ENCODE assay signal across 9 mouse cellular contexts in the genomic region with DNA sequence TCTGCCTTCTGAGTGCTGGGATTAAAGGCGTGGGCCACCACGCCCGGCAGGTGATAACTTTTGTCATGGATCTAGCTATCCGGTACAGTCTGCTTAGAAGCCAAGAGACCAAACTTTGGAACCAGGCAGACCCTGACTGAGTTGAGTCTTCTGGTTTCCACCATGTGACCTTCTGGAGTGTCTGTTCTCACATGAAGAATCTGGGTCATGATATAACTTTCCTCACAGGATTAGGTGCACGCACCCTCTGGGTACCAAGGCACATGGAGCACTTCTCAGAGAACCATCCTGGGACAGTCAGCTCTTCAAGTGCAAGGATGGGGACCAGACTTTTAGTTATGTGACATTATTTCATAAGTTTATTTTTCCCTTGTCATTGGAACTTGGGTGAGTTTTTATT. TPM values are rescaled to one million over a fixed set of nuclear protein-coding genes. Genes with fewer than 3 reads are reported as not detected.
A peak's percentile ranks its signal among the peaks of the same experiment; 100 is the strongest.
DNase-seq lines count a peak whose midpoint lies in the region; ATAC-seq and TF ChIP-seq lines count a peak whose summit lies in the region.
"Had no signal": no experiment of that assay in that cellular context is flagged by ENCODE, and none has a peak within 500 bp of the region (broad histone marks: within the 10 kb centered on the region; RNA-seq: fewer than 3 reads in every experiment).

No protein-coding gene starts in this region.

- ATAC-seq in forebrain, embryonic 15.5 days (replicated peaks), result no peak
- ATAC-seq in liver, embryonic 12.5 days, result no peak
- no peak for ATAC-seq in stomach, postnatal 0 days (ENCODE audit: low FRiP score, low TSS enrichment)

- no peak for DNase-seq in testis, postnatal 14 days (ENCODE audit: low spot score)
- DNase-seq in stomach, postnatal 0 days (ENCODE audit: low spot score), result no peak
- no peak for DNase-seq in left cerebral cortex, postnatal 4 days
- DNase-seq in layer of hippocampus, adult 9-11 months, result no peak
- DNase-seq in embryo, embryonic 11 days, result no peak

- H3K9ac ChIP-seq in forebrain, embryonic 15.5 days (replicated peaks), result no peak overlapping the region
- H3K9ac ChIP-seq in liver, embryonic 12.5 days, result peak overlapping the region; percentile 89
- peak overlapping the region; percentile 99; the same call in 1 of the 2 replicates for H3K9ac ChIP-seq in stomach, postnatal 0 days (ENCODE audit: low read length)

- H3K36me3 ChIP-seq in testis, adult 2 months (ENCODE audit: control insufficient read depth, insufficient read depth, low read length), result no peaks in the 10 kb centered on the region
- no peaks in the 10 kb centered on the region for H3K36me3 ChIP-seq in forebrain, embryonic 15.5 days
- H3K36me3 ChIP-seq in liver, embryonic 12.5 days, result no peaks in the 10 kb centered on the region
- no peaks in the 10 kb centered on the region for H3K36me3 ChIP-seq in stomach, postnatal 0 days (ENCODE audit: control insufficient read depth, insufficient read depth, low read length)

- H3K4me2 ChIP-seq in forebrain, embryonic 15.5 days (replicated peaks), result peak overlapping the region; percentile 83
- H3K4me2 ChIP-seq in liver, embryonic 12.5 days, result peak overlapping the region; percentile 90
- H3K4me2 ChIP-seq in stomach, postnatal 0 days (replicated peaks; ENCODE audit: low read depth), result peak overlapping the region; percentile 84

- peak overlapping the region; percentile 80 for H3K27ac ChIP-seq in testis, adult 2 months (ENCODE audit: control insufficient read depth, insufficient read depth, low read depth, low read length)
- H3K27ac ChIP-seq in forebrain, embryonic 15.5 days (replicated peaks), result no peak overlapping the region
- peak overlapping the region; percentile 81; the same call in 1 of the 2 replicates for H3K27ac ChIP-seq in liver, embryonic 12.5 days
- H3K27ac ChIP-seq in stomach, postnatal 0 days (replicated peaks), result peak overlapping the region; percentile 98; the same call in 1 of the 2 replicates

- peak overlapping the region; percentile 87 for H3K4me3 ChIP-seq in testis, adult 2 months (ENCODE audit: control insufficient read depth, low read depth, low read length)
- H3K4me3 ChIP-seq in forebrain, embryonic 15.5 days, result no peak overlapping the region
- H3K4me3 ChIP-seq in liver, embryonic 12.5 days, result peak overlapping the region; percentile 71
- H3K4me3 ChIP-seq in stomach, postnatal 0 days (ENCODE audit: low read depth, low read length), result peak overlapping the region; percentile 92

- no peak for TF ChIP-seq CTCF in testis, adult 2 months (IDR thresholded peaks at IDR 0.05; ENCODE audit: control insufficient read depth, insufficient read depth, insufficient replicate concordance, low read depth, low read length)
- no peak for TF ChIP-seq CTCF in stomach, postnatal 0 days (IDR thresholded peaks at IDR 0.05; ENCODE audit: low read depth)

- intact Hi-C loops in left cerebral cortex, postnatal 4 days (cut with DNase I), result no loop called here

- WGBS in forebrain, embryonic 15.5 days, result 85% methylated on average over 5 of the region's 5 CpGs
- 71% methylated on average over 5 of the region's 5 CpGs for WGBS in liver, embryonic 12.5 days (ENCODE audit: insufficient replicate concordance)
- 77% methylated on average over 5 of the region's 5 CpGs for WGBS in stomach, postnatal 0 days

- TF ChIP-seq EP300 in stomach, postnatal 0 days (optimal IDR thresholded peaks at IDR 0.05), result no peak

- peaks cover 7% of the 10 kb centered on the region for H3K4me1 ChIP-seq in testis, adult 2 months (ENCODE audit: control insufficient read depth, insufficient read depth, low read length)
- H3K4me1 ChIP-seq in forebrain, embryonic 15.5 days, result peaks cover 55% of the 10 kb centered on the region
- peaks cover 56% of the 10 kb centered on the region for H3K4me1 ChIP-seq in liver, embryonic 12.5 days
- H3K4me1 ChIP-seq in stomach, postnatal 0 days (replicated peaks; ENCODE audit: control insufficient read depth, insufficient read depth), result peaks cover 10% of the 10 kb centered on the region; the same call in 1 of the 2 replicates

- peaks cover 2% of the 10 kb centered on the region; the same call in 1 of the 2 replicates for H3K9me3 ChIP-seq in forebrain, embryonic 15.5 days
- H3K9me3 ChIP-seq in liver, embryonic 12.5 days (replicated peaks), result peaks cover 2% of the 10 kb centered on the region; the same call in 1 of the 2 replicates
- no peaks in the 10 kb centered on the region for H3K9me3 ChIP-seq in stomach, postnatal 0 days (ENCODE audit: control insufficient read depth, low read length)

- no peaks in the 10 kb centered on the region for H3K27me3 ChIP-seq in testis, adult 2 months (ENCODE audit: control insufficient read depth, insufficient read depth, low read length)
- no peaks in the 10 kb centered on the region for H3K27me3 ChIP-seq in forebrain, embryonic 15.5 days
- no peaks in the 10 kb centered on the region for H3K27me3 ChIP-seq in liver, embryonic 12.5 days (replicated peaks)
- H3K27me3 ChIP-seq in stomach, postnatal 0 days (ENCODE audit: control insufficient read depth, insufficient read depth, low read length), result no peaks in the 10 kb centered on the region

- TF ChIP-seq POLR2A in testis, adult 2 months (IDR thresholded peaks at IDR 0.05; ENCODE audit: control insufficient read depth, low read depth, low read length), result no peak

RNA-seq across cellular contexts. Expression of a gene that starts 51.4 kb away (rescaled TPM):
- 0.02 TPM in 1 of 2 replicates, not detected in the other for polyA plus RNA-seq in testis, adult 2 months (2012; rRNA removed)
- polyA plus RNA-seq in forebrain, embryonic 15.5 days (2015; fragmentation: Nextera tagmentation; extraction: Ambion mirVana), result 0.08 and 0.20 TPM in 2 replicates
- 0.04 and 0.06 TPM in 2 replicates for polyA plus RNA-seq in liver, embryonic 12.5 days (2016; fragmentation: Nextera tagmentation; extraction: Ambion mirVana)
- 0.08 and 0.10 TPM in 2 replicates for polyA plus RNA-seq in stomach, postnatal 0 days (2015; fragmentation: Nextera tagmentation; extraction: Ambion mirVana)
- total RNA-seq in left cerebral cortex, postnatal 4 days (2021), result not detected
- total RNA-seq: adrenal gland, postnatal 10 days had no signal
